Mouse (Mus musculus) liver, adult 2 months (tissue): Measurements from ENCODE around the gene Coro1c. TPM values are rescaled to one million over a fixed set of nuclear protein-coding genes. Genes with fewer than 3 reads are reported as not detected.
A peak's percentile ranks its signal among the peaks of the same experiment; 100 is the strongest.

Experiments used
- DNase-seq: peaks from one replicate; pipeline ENCODE4 v3.0.0-alpha.2; 2011; ENCODE audit warnings: low read depth, low spot score; ENCODE audit errors: extremely low read depth
- H3K27ac ChIP-seq: fragments of 200-500 bp; replicated peaks from 2 replicates; pipeline ENCODE4 v1.5.1; 2012; ENCODE audit warnings: low read depth, mild to moderate bottlenecking, control low read depth, inconsistent platforms, low read length; ENCODE audit not compliant: insufficient read depth
- H3K27me3 ChIP-seq: fragments of 200-500 bp; 2 replicates; pipeline ENCODE4 v1.6.1; 2012; ENCODE audit warnings: mild to moderate bottlenecking, moderate library complexity, low read length, inconsistent platforms; ENCODE audit not compliant: control insufficient read depth, insufficient read depth
- H3K36me3 ChIP-seq: fragments of 200-500 bp; 2 replicates; pipeline ENCODE4 v1.6.1; 2012; ENCODE audit warnings: low read length, inconsistent platforms; ENCODE audit not compliant: control insufficient read depth, insufficient read depth
- H3K4me1 ChIP-seq: fragments of 200-500 bp; 2 replicates; pipeline ENCODE4 v1.6.1; 2011; ENCODE audit warnings: low read length; ENCODE audit not compliant: control insufficient read depth, insufficient read depth
- H3K4me3 ChIP-seq: fragments of 200-500 bp; 2 replicates; pipeline ENCODE4 v1.5.1; 2011; ENCODE audit warnings: low read depth, mild to moderate bottlenecking, control low read depth, low read length, moderate library complexity; ENCODE audit not compliant: insufficient read depth
- H3K79me2 ChIP-seq: fragments of 200-500 bp; 2 replicates; pipeline ENCODE4 v1.6.1; 2012; ENCODE audit warnings: inconsistent platforms, mild to moderate bottlenecking, low read length, moderate library complexity; ENCODE audit not compliant: control insufficient read depth, insufficient read depth
- H3K9ac ChIP-seq: fragments of 200-500 bp; 2 replicates; pipeline ENCODE4 v1.6.1; 2012; ENCODE audit warnings: low read depth, mild to moderate bottlenecking, control low read depth, inconsistent platforms, low read length
- CTCF ChIP-seq: fragments of 200-500 bp; IDR thresholded peaks from 2 replicates; pipeline ENCODE4 v1.5.1; 2011; ENCODE audit warnings: low read depth, low read length, control low read depth
- POLR2A ChIP-seq: fragments of 200-500 bp; IDR thresholded peaks from 2 replicates; pipeline ENCODE4 v1.6.1; 2011; ENCODE audit warnings: low read length, control low read depth; ENCODE audit not compliant: insufficient read depth; ENCODE audit errors: extremely low read depth
- WGBS: fragments of 180-500 bp; shearing (Covaris S2); methylation state at CpG from one replicate; pipeline ENCODE4 v1.1.7; 2018; 5-methylcytosine and 5-hydroxymethylcytosine counted together
- polyA plus RNA-seq: library from polyadenylated mRNA; depleted of rRNA; stranded (reverse); fragments of >200 nt; gene quantifications from 2 replicates; pipeline ENCODE4 v1.2.3, GENCODE M21; 2012; rRNA removed
- total RNA-seq: library from RNA; depleted of rRNA; stranded (reverse); fragments of >200 nt; gene quantifications from 2 replicates; pipeline ENCODE4 v1.2.3, GENCODE M21; 2014; rRNA removed

The Coro1c gene
- total and polyA plus RNA-seq, 2 experiments = 11.8 to 13.6 TPM

DNA sequence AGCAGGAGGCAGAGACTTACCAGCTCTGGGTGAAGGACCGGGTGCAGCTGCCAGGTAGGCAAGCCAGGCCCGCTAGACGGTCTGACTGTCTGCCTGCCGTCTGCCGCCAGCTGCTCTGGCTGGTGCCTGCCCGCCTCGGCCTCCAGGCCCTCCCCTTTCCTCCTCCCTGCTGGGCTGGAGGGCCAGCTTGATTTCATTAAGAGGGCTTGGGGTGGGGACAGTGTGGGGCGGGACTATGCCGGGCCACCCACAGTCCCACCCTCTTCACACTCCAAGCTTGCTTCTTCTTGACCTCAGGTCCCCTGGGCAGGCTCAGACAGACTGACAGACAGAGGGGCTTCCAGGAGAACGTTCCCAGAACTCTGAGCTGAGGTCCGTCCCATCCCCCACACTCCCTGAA lies 108.3 kb downstream of the Coro1c start, which contains the start of gene Tmem119:
Gene Tmem119 (minus strand): TSS at position 237 of the 400 bp plus-strand sequence.
- Histone ChIP-seq H3K79me2 (no peaks in the 10 kb centered on the region), H3K27me3 (no peaks in the 10 kb centered on the region), H3K36me3 (no peaks in the 10 kb centered on the region), H3K9ac (no peak within 1 kb of the TSS), H3K4me3 (peak within 1 kb of the TSS; percentile 26; the same call in 1 of the 2 replicates), H3K4me1 (no peaks in the 10 kb centered on the region), H3K27ac (no peak within 1 kb of the TSS)
- DNase-seq = no peak
- 4% methylated on average over 11 of the region's 11 CpGs for WGBS
- TF ChIP-seq CTCF (no peak), POLR2A (no peak)

DNA sequence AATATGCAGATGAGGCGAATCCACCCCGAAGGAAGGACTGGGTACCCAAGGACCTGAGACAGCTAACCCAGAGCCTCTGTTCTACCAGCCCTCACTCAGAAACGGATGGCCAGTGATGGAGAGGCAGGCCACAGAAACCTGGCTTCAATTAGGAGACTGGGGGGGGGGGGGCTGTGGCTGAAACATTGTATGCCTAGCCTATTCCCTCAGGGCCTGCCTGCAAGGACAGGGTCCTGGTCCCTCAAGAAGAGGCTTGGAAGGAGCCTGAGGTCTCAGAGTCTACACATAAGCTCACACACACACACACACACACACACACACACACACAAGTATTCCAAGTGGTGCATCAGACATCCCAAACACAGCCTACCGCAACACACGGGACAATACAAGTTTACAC lies 108.9 kb downstream of the Coro1c start:
- no peak overlapping the region for H3K27ac ChIP-seq
- DNase-seq = no peak
- H3K36me3 ChIP-seq = no peaks in the 10 kb centered on the region
- H3K79me2 ChIP-seq = no peaks in the 10 kb centered on the region
- no peaks in the 10 kb centered on the region for H3K27me3 ChIP-seq
- no peak for TF ChIP-seq POLR2A
- peak overlapping the region; percentile 26; the same call in 1 of the 2 replicates for H3K4me3 ChIP-seq
- no peaks in the 10 kb centered on the region for H3K4me1 ChIP-seq
- H3K9ac ChIP-seq = no peak overlapping the region
- 59% methylated on average over 5 of the region's 5 CpGs for WGBS

DNA sequence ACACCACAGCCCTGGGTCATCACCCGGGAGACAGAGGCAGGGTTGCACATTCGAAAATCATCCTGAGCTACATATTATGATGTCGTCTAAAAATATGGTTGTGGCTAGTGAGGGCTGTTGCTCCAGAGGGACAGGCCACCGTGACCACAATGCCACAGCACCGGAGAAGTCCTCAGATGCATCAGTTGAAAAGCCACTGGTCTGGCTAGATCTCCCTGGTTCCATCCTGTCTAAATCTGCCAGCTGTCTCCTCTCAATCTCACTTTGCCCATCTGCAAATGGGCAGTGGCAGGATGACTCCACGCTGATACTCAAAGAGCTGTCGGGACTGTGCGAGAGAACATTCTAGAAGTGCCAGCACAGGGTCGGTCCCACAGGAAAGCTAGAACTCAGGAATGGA lies 110.0 kb downstream of the Coro1c start:
- no peaks in the 10 kb centered on the region for H3K4me1 ChIP-seq
- H3K36me3 ChIP-seq = no peaks in the 10 kb centered on the region
- no peak overlapping the region for H3K9ac ChIP-seq
- 84% methylated on average over 9 of the region's 9 CpGs for WGBS
- no peak for DNase-seq
- no peaks in the 10 kb centered on the region for H3K79me2 ChIP-seq
- no peak for TF ChIP-seq CTCF
- no peak for TF ChIP-seq POLR2A
- H3K27ac ChIP-seq = no peak overlapping the region
- no peaks in the 10 kb centered on the region for H3K27me3 ChIP-seq
- H3K4me3 ChIP-seq = no peak overlapping the region

DNA sequence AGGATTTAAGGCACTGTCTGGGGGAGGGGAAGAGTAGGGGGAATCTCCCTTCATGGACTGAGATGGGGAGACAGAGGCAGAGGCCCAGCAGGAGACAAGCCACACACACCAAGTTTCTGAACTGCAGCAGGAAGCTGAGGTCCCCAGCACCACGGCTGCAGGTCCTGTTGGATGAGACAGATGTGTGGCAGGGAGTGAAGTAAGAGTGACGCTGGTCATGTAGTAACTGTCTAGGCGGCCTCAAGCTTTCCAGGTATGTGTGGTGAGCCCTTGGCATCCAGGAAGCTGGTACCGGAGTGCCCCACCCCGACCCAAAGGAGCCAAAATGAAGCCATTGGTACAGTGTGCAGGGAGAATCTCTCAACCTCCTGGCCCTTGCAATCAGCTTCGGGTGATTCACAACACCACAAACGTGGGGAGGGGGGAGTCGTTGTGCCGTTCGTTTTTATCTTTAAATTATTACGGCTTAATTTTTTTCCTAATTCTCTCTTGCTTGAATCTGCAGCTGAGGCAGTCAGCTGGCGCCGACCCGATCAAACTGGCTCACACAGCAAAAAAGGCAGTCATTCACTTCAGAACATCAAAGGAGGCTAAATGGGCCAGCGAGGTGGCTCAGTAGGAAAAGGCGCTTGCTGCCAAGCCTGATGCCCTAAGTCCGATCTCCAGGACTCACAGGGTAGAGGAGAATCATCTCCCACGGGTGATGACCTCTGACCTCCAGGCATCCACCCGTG lies 111.2 kb downstream of the Coro1c start:
- no peak overlapping the region for H3K27ac ChIP-seq
- H3K79me2 ChIP-seq = no peaks in the 10 kb centered on the region
- H3K36me3 ChIP-seq = no peaks in the 10 kb centered on the region
- no peak overlapping the region for H3K4me3 ChIP-seq
- 34% methylated on average over 19 of the region's 19 CpGs for WGBS
- H3K27me3 ChIP-seq = no peaks in the 10 kb centered on the region
- no peak overlapping the region for H3K9ac ChIP-seq
- H3K4me1 ChIP-seq = no peaks in the 10 kb centered on the region
- TF ChIP-seq POLR2A (no peak), CTCF (no peak)
- no peak for DNase-seq

DNA sequence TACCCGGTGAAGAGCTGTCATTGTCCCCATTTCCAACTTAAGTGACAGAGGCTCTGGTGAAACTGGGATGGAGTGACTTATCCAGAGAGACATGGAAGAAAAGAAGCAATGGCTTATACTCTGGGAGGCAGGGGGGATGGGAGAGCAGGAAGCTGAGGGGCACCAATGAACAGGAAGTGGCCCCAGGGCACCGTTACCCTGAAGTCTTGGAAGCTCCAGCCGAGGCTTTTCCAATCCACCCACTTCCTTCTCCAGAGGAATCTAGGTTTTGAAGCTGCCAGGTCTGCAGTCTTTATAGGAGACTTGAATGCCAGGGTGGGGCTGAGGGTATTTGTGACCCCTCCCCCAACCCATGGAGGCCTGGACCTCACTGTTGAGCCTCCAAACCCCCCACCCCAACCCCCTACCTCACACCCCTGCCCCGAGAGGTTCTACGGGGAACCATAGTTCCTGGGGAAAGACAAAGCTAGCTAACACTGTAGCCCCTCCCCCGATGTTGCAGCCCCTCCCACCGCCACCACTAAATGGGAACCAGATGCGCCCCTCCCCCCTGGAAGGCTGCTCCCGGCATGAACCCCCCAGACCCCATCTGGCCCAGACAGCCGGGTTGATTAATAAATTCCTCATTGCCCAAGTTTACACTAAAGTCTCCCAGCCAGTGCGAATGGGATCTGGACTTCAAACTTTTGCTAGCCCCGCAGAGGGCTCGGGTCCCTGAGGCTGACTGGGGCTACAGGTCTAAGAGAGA lies 112.0 kb downstream of the Coro1c start:
- Histone ChIP-seq H3K27me3 (no peaks in the 10 kb centered on the region), H3K36me3 (no peaks in the 10 kb centered on the region), H3K4me3 (no peak overlapping the region), H3K9ac (no peak overlapping the region), H3K79me2 (no peaks in the 10 kb centered on the region), H3K27ac (no peak overlapping the region), H3K4me1 (peaks cover 1% of the 10 kb centered on the region; the same call in 1 of the 2 replicates)
- WGBS = 15% methylated on average over 13 of the region's 13 CpGs
- TF ChIP-seq POLR2A = no peak
- TF ChIP-seq CTCF = no peak
- no peak for DNase-seq

Other genes with a start within 250 kb of the Coro1c start
- gene 1700069L16Rik, start 184.0 kb downstream of the Coro1c start, total RNA-seq = not detected in 2 replicates
- not detected in 2 replicates for gene 1700069L16Rik, start 184.0 kb downstream of the Coro1c start, polyA plus RNA-seq
- gene Ficd, start 173.0 kb downstream of the Coro1c start, total RNA-seq = 2.5 and 2.6 TPM in 2 replicates
- 6.6 and 7.2 TPM in 2 replicates for gene Ficd, start 173.0 kb downstream of the Coro1c start, polyA plus RNA-seq
- gene Sart3, start 136.2 kb downstream of the Coro1c start, total RNA-seq = 6.0 and 7.7 TPM in 2 replicates
- gene Sart3, start 136.2 kb downstream of the Coro1c start, polyA plus RNA-seq = 6.3 and 9.0 TPM in 2 replicates
- gene Iscu, start 136.0 kb downstream of the Coro1c start, total RNA-seq = 121 and 133 TPM in 2 replicates
- gene Iscu, start 136.0 kb downstream of the Coro1c start, polyA plus RNA-seq = 104 and 121 TPM in 2 replicates
- 0.27 and 0.46 TPM in 2 replicates for gene Tmem119, start 108.2 kb downstream of the Coro1c start, total RNA-seq
- 0.73 and 0.83 TPM in 2 replicates for gene Tmem119, start 108.2 kb downstream of the Coro1c start, polyA plus RNA-seq
- gene Selplg, start 76.1 kb downstream of the Coro1c start, total RNA-seq = 1.1 and 2.3 TPM in 2 replicates
- gene Selplg, start 76.1 kb downstream of the Coro1c start, polyA plus RNA-seq = 5.4 and 6.2 TPM in 2 replicates
- 1.6 and 3.3 TPM in 2 replicates for gene Ssh1, start 85.1 kb upstream of the Coro1c start, total RNA-seq
- 5.0 and 5.5 TPM in 2 replicates for gene Ssh1, start 85.1 kb upstream of the Coro1c start, polyA plus RNA-seq
- not detected in 2 replicates for gene Dao, start 94.9 kb upstream of the Coro1c start, total RNA-seq
- gene Dao, start 94.9 kb upstream of the Coro1c start, polyA plus RNA-seq = not detected in 2 replicates
- 6.6 and 9.2 TPM in 2 replicates for gene Usp30, start 156.7 kb upstream of the Coro1c start, total RNA-seq
- 14.8 and 16.7 TPM in 2 replicates for gene Usp30, start 156.7 kb upstream of the Coro1c start, polyA plus RNA-seq
- 0.07 TPM in 1 of 2 replicates, not detected in the other for gene Svop, start 182.8 kb upstream of the Coro1c start, total RNA-seq
- gene Svop, start 182.8 kb upstream of the Coro1c start, polyA plus RNA-seq = not detected in 2 replicates
- 3.1 and 5.1 TPM in 2 replicates for gene Alkbh2, start 219.5 kb upstream of the Coro1c start, total RNA-seq
- 7.0 and 10.1 TPM in 2 replicates for gene Alkbh2, start 219.5 kb upstream of the Coro1c start, polyA plus RNA-seq
- gene Ung, start 221.6 kb upstream of the Coro1c start, total RNA-seq = 2.4 and 4.6 TPM in 2 replicates
- 5.0 and 5.3 TPM in 2 replicates for gene Ung, start 221.6 kb upstream of the Coro1c start, polyA plus RNA-seq
- gene Acacb, start 237.8 kb upstream of the Coro1c start, total RNA-seq = 26.8 and 39.4 TPM in 2 replicates
- gene Acacb, start 237.8 kb upstream of the Coro1c start, polyA plus RNA-seq = 27.9 and 45.8 TPM in 2 replicates